Mouse (Mus musculus) erythroid progenitor cell, adult 5-6 weeks (primary cell): Measurements from ENCODE around the gene Tspan8. TPM values are rescaled to one million over a fixed set of nuclear protein-coding genes. Genes with fewer than 3 reads are reported as not detected.

Experiments used
- ATAC-seq: replicated peaks from 2 replicates; pipeline ENCODE4 v1.8.0; 2016; ENCODE audit warnings: moderate number of reproducible peaks, mild to moderate bottlenecking, moderate TSS enrichment, inconsistent platforms; ENCODE audit not compliant: poor library complexity, low FRiP score, severe bottlenecking
- total RNA-seq, 2 experiments: library from RNA; stranded (forward) in 1 of 2; stranded (reverse) in 1 of 2; fragments of 150-400 nt in 1 of 2; fragments of 186-747, 209-891 nt in 1 of 2; gene quantifications; 2 replicates each; pipeline versions ENCODE4 v1.2.3 to v1.2.4; 2015 to 2017; ENCODE audit warnings: low replicate concordance in 2 of 2

The Tspan8 gene
- total RNA-seq, 2 experiments from 2014 or later: 197 to 236 TPM

GRCm38 (mm10) chr10:115828872-115829271 is 12.2 kb downstream of the Tspan8 start:
- no peak for ATAC-seq

- ATAC-seq: no peak
Observed at GRCm38 (mm10) chr10:115829696-115830095, 13.1 kb downstream of the Tspan8 start.

- ATAC-seq: no peak
Observed at GRCm38 (mm10) chr10:115830726-115831125, 14.1 kb downstream of the Tspan8 start.

GRCm38 (mm10) chr10:115834017-115834416 is 17.4 kb downstream of the Tspan8 start:
- ATAC-seq: no peak

GRCm38 (mm10) chr10:115846930-115847329 is 30.3 kb downstream of the Tspan8 start:
- no peak for ATAC-seq

- ATAC-seq: no peak
Observed at GRCm38 (mm10) chr10:115848511-115848910, 31.9 kb downstream of the Tspan8 start.

- ATAC-seq: no peak
Observed at GRCm38 (mm10) chr10:115860210-115860880, 43.7 kb downstream of the Tspan8 start.

- no peak for ATAC-seq
Observed at GRCm38 (mm10) chr10:115861967-115862366, 45.3 kb downstream of the Tspan8 start.

GRCm38 (mm10) chr10:115882757-115883156 is 66.1 kb downstream of the Tspan8 start:
- no peak for ATAC-seq

GRCm38 (mm10) chr10:115891924-115892323 is 75.3 kb downstream of the Tspan8 start:
- no peak for ATAC-seq

GRCm38 (mm10) chr10:115892973-115893372 is 76.3 kb downstream of the Tspan8 start:
- no peak for ATAC-seq

- no peak for ATAC-seq
Observed at GRCm38 (mm10) chr10:115894045-115894444, 77.4 kb downstream of the Tspan8 start.

- ATAC-seq: no peak
Observed at GRCm38 (mm10) chr10:115896764-115897163, 80.1 kb downstream of the Tspan8 start.

- no peak for ATAC-seq
Observed at GRCm38 (mm10) chr10:115897235-115897634, 80.6 kb downstream of the Tspan8 start.

Other genes starting within 250 kb of the Tspan8 start
- not detected in 2 replicates for gene A930009A15Rik, start 246.8 kb upstream of the Tspan8 start, total RNA-seq (2015; ENCODE audit: low replicate concordance)
- not detected in 2 replicates for gene A930009A15Rik, start 246.8 kb upstream of the Tspan8 start, total RNA-seq (2017; ENCODE audit: low replicate concordance)
- 0.72 and 0.84 TPM in 2 replicates for gene Lgr5, start 229.1 kb upstream of the Tspan8 start, total RNA-seq (2015; ENCODE audit: low replicate concordance)
- gene Lgr5, start 229.1 kb upstream of the Tspan8 start, total RNA-seq (2017; ENCODE audit: low replicate concordance): 0.26 and 1.4 TPM in 2 replicates
- not detected in 2 replicates for gene Ptprr, start 201.4 kb downstream of the Tspan8 start, total RNA-seq (2015; ENCODE audit: low replicate concordance)
- gene Ptprr, start 201.4 kb downstream of the Tspan8 start, total RNA-seq (2017; ENCODE audit: low replicate concordance): 0.64 TPM in 1 of 2 replicates, not detected in the other